Mouse (Mus musculus): ENCODE data around the gene Cbfa2t2. TPM values are rescaled to one million over a fixed set of nuclear protein-coding genes. Genes with fewer than 3 reads are reported as not detected.
A peak's percentile ranks its signal among the peaks of the same experiment; 100 is the strongest.

Gene Cbfa2t2
- total and polyA plus RNA-seq, 2 experiments: 4.3 to 7.3 TPM

DNA sequence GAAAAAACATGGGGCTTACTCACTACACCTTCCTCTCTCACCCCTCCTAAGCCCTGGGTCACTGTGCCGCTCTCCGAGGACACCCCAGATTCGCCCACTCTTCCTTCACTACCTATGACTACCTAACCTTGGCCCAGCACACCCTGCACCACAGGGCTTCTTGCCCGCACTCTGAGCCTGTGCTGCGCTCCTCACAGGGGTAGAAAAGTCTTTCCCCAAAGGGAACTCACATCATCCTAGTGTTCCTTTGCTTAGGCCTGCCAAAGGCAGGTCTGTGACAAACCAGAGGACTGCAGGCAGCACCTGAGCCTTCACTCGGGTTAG, 141.4 kb downstream of the Cbfa2t2 start:
- no peak for DNase-seq (ENCODE audit: extremely low read depth, low read depth, low spot score)
- TF ChIP-seq CTCF (IDR thresholded peaks at IDR 0.05; ENCODE audit: low read depth, low read length): no peak
- no peak for TF ChIP-seq POLR2A (IDR thresholded peaks at IDR 0.05; ENCODE audit: extremely low read depth, insufficient read depth, low read length)
- no peaks in the 10 kb centered on the region for H3K79me2 ChIP-seq (ENCODE audit: control insufficient read depth, insufficient read depth, low read length)
- H3K9ac ChIP-seq (ENCODE audit: low read depth, low read length): no peak overlapping the region
- H3K27ac ChIP-seq (replicated peaks; ENCODE audit: insufficient read depth, low read depth, low read length): no peak overlapping the region
- no peaks in the 10 kb centered on the region for H3K36me3 ChIP-seq (ENCODE audit: control insufficient read depth, insufficient read depth, low read length)
- no peak overlapping the region for H3K4me3 ChIP-seq (ENCODE audit: insufficient read depth, low read depth, low read length)
- no peaks in the 10 kb centered on the region for H3K27me3 ChIP-seq (ENCODE audit: control insufficient read depth, insufficient read depth, low read length)
- 93% methylated on average over 6 of the region's 6 CpGs for WGBS
- H3K4me1 ChIP-seq (ENCODE audit: control insufficient read depth, insufficient read depth, low read length): no peaks in the 10 kb centered on the region

DNA sequence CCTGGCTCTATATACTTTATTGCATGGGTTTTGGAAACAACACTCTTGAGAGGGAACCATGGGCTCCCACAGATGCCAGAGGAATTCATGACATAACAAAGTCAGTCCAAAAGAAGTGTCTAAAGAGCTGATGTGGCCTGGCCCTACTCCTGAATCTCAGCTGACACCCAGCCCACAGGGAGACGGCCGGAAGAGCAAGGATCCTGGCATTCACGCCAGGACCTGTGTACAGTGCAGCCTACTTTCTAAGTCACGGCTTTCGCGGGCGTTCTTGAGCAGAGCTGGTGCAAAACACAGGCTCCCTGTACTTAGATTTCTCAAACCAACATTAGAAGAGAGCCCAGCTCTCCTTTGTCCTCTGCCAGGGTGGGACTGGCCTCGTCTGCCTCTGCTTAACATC, 144.3 kb downstream of the Cbfa2t2 start:
- no peak overlapping the region for H3K4me3 ChIP-seq (ENCODE audit: insufficient read depth, low read depth, low read length)
- DNase-seq (ENCODE audit: extremely low read depth, low read depth, low spot score): no peak

DNA sequence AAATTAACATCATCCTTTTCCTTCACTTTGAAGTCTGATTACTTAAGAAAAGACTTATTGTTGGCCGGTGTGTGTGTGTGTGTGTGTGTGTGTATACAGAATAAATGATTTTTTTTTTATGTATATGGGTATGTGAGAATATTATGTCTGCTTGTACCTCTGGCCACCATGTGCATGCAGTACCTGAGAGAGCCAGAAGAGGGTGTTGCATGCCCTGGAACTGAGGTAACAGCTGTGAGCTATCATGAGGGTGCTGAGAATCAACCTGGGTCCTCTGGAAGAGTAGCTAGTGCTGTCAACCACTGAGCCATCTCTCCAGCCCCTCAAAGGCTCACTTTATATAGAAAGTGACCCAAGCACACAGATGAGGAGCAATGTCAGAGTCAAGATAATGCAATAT, 145.1 kb downstream of the Cbfa2t2 start:
- Histone ChIP-seq H3K9ac (ENCODE audit: low read depth, low read length) (no peak overlapping the region), H3K4me1 (ENCODE audit: control insufficient read depth, insufficient read depth, low read length) (no peaks in the 10 kb centered on the region), H3K36me3 (ENCODE audit: control insufficient read depth, insufficient read depth, low read length) (no peaks in the 10 kb centered on the region), H3K79me2 (ENCODE audit: control insufficient read depth, insufficient read depth, low read length) (no peaks in the 10 kb centered on the region), H3K27me3 (ENCODE audit: control insufficient read depth, insufficient read depth, low read length) (no peaks in the 10 kb centered on the region), H3K4me3 (ENCODE audit: insufficient read depth, low read depth, low read length) (no peak overlapping the region), H3K27ac (replicated peaks; ENCODE audit: insufficient read depth, low read depth, low read length) (no peak overlapping the region)
- no peak for DNase-seq (ENCODE audit: extremely low read depth, low read depth, low spot score)
- no peak for TF ChIP-seq POLR2A (IDR thresholded peaks at IDR 0.05; ENCODE audit: extremely low read depth, insufficient read depth, low read length)
- peak; percentile 24; the same call in 1 of the 2 replicates for TF ChIP-seq CTCF (IDR thresholded peaks at IDR 0.05; ENCODE audit: low read depth, low read length)
- WGBS: 97% methylated on average over 1 of the region's 1 CpGs

More for the DNA sequence above, 144.3 kb downstream of the Cbfa2t2 start:
- no peaks in the 10 kb centered on the region for H3K36me3 ChIP-seq (ENCODE audit: control insufficient read depth, insufficient read depth, low read length)
- 85% methylated on average over 8 of the region's 8 CpGs for WGBS
- H3K27me3 ChIP-seq (ENCODE audit: control insufficient read depth, insufficient read depth, low read length): no peaks in the 10 kb centered on the region
- H3K27ac ChIP-seq (replicated peaks; ENCODE audit: insufficient read depth, low read depth, low read length): no peak overlapping the region
- TF ChIP-seq CTCF (IDR thresholded peaks at IDR 0.05; ENCODE audit: low read depth, low read length) (no peak), POLR2A (IDR thresholded peaks at IDR 0.05; ENCODE audit: extremely low read depth, insufficient read depth, low read length) (no peak)
- no peak overlapping the region for H3K9ac ChIP-seq (ENCODE audit: low read depth, low read length)
- no peaks in the 10 kb centered on the region for H3K4me1 ChIP-seq (ENCODE audit: control insufficient read depth, insufficient read depth, low read length)
- H3K79me2 ChIP-seq (ENCODE audit: control insufficient read depth, insufficient read depth, low read length): no peaks in the 10 kb centered on the region

DNA sequence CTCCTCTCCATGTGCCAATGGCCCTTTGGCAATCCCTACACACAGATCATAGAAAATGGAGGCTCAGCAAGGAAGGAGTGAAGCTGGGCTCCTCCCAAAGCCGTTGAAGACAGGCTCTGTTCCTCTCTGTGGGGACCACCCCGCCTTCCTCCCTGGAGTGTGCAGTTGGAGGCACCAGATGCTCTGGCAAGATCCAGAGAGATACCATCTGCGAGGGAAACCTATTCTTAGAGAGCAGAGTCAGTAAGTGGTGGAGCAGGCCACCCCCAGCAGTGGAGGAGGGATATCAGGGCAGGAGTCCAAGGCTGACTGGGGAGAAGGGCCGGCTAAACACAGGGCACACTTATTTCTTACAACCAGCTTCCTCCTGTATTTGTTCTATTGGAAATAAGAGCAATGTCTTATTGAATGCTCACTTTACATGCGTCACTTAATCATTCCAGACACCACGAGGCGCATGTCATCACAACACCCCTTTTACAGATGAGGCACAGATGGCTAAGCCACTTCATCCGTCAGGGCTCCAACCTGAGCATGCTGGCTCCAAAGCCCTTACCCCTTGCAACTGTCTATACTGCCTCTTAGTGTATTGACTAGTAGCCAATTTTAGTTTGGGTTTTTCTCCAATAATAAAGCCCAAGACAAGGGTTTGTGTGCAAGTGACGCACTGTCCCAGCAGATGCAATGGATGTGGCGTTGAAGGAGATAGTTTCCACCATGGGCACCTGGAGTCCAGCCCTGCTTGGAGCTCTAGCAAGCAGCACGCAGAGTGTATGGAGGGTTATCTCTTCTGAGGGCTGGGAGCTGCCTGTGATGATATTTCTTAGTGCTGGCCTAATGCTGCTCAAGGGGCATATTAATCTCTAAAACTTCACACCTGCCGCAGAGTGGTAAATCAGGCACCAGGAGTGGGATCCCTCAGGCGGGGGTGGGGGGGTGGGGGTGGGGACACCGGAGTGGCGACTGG, 147.9 kb downstream of the Cbfa2t2 start:
- no peaks in the 10 kb centered on the region for H3K27me3 ChIP-seq (ENCODE audit: control insufficient read depth, insufficient read depth, low read length)
- H3K9ac ChIP-seq (ENCODE audit: low read depth, low read length): no peak overlapping the region
- no peaks in the 10 kb centered on the region for H3K79me2 ChIP-seq (ENCODE audit: control insufficient read depth, insufficient read depth, low read length)
- DNase-seq (ENCODE audit: extremely low read depth, low read depth, low spot score): no peak
- H3K4me3 ChIP-seq (ENCODE audit: insufficient read depth, low read depth, low read length): no peak overlapping the region
- 65% methylated on average over 15 of the region's 15 CpGs for WGBS
- H3K36me3 ChIP-seq (ENCODE audit: control insufficient read depth, insufficient read depth, low read length): peaks cover 19% of the 10 kb centered on the region; the same call in 1 of the 2 replicates
- TF ChIP-seq CTCF (IDR thresholded peaks at IDR 0.05; ENCODE audit: low read depth, low read length): no peak
- no peak for TF ChIP-seq POLR2A (IDR thresholded peaks at IDR 0.05; ENCODE audit: extremely low read depth, insufficient read depth, low read length)
- H3K27ac ChIP-seq (replicated peaks; ENCODE audit: insufficient read depth, low read depth, low read length): no peak overlapping the region
- H3K4me1 ChIP-seq (ENCODE audit: control insufficient read depth, insufficient read depth, low read length): no peaks in the 10 kb centered on the region

DNA sequence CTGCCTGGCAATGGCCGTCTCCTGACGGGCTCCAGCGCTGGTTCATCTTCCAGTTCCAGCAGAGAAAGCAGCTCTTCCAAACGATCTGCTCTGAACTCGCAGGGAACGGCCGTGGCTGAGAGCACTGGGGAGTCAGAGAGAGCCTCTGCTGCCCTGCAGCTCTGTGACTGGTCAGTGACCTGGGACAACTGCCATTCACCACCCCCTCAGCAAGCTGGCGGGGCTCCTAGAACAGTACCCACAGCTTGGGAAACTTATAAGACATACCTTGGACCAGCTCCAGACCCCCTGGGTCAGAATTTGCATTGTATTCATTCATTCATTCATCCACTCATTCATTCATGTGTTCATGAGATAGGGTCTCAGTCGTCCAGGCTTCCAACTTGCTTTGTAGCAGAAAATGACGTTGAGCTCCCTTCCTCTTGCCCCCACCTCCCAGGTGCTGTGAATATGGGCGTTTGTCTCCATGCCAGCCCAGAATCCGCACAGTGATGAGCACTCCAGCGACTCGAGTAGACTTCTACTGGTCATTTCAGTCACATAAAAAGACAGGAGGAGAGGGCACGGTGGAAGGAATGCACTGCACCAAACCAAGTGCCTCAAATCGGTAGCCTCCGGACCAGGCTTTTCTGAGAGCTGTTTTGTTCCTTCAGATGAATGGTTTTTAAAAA, 148.8 kb downstream of the Cbfa2t2 start:
- Histone ChIP-seq H3K79me2 (ENCODE audit: control insufficient read depth, insufficient read depth, low read length) (no peaks in the 10 kb centered on the region), H3K4me1 (ENCODE audit: control insufficient read depth, insufficient read depth, low read length) (no peaks in the 10 kb centered on the region), H3K9ac (ENCODE audit: low read depth, low read length) (no peak overlapping the region), H3K4me3 (ENCODE audit: insufficient read depth, low read depth, low read length) (no peak overlapping the region), H3K36me3 (ENCODE audit: control insufficient read depth, insufficient read depth, low read length) (peaks cover 27% of the 10 kb centered on the region; the same call in 1 of the 2 replicates), H3K27me3 (ENCODE audit: control insufficient read depth, insufficient read depth, low read length) (no peaks in the 10 kb centered on the region), H3K27ac (replicated peaks; ENCODE audit: insufficient read depth, low read depth, low read length) (no peak overlapping the region)
- TF ChIP-seq POLR2A (IDR thresholded peaks at IDR 0.05; ENCODE audit: extremely low read depth, insufficient read depth, low read length): no peak
- TF ChIP-seq CTCF (IDR thresholded peaks at IDR 0.05; ENCODE audit: low read depth, low read length): peak; percentile 3; the same call in 1 of the 2 replicates
- DNase-seq (ENCODE audit: extremely low read depth, low read depth, low spot score): peak; percentile 61
- WGBS: 25% methylated on average over 17 of the region's 17 CpGs

Measured in liver, adult 2 months (tissue).